Mouse (Mus musculus) G1E (cell line): ENCODE measurements at regions not wholly inside any gene's neighbourhood (a gene's known extent, or its start where the extent isn't known, plus 50 kb on each side); places are given as distances from the start of the nearest gene placed in this dataset.

Experiments used
- ATAC-seq: 2 replicates; pipeline ENCODE4 v1.8.0; 2016; ENCODE audit warnings: mild to moderate bottlenecking; ENCODE audit not compliant: insufficient number of reproducible peaks, poor library complexity, low FRiP score, severe bottlenecking; ENCODE audit errors: extremely low read depth
- DNase-seq: peaks from one replicate; pipeline ENCODE4 v3.0.0; 2012; ENCODE audit warnings: low spot score
- H3K27me3 ChIP-seq: 2 replicates; pipeline ENCODE4 v1.6.1; 2012; ENCODE audit warnings: mild to moderate bottlenecking, low read length, inconsistent platforms; ENCODE audit not compliant: insufficient read depth
- H3K36me3 ChIP-seq: replicated peaks from 2 replicates; pipeline ENCODE3; 2012; ENCODE audit warnings: mild to moderate bottlenecking, inconsistent platforms
- H3K4me1 ChIP-seq: 2 replicates; pipeline ENCODE4 v1.6.1; 2012; ENCODE audit warnings: low read depth, low read length, inconsistent platforms, mixed read lengths; ENCODE audit not compliant: insufficient read depth
- H3K4me3 ChIP-seq: 2 replicates; pipeline ENCODE4 v1.5.1; 2012; ENCODE audit warnings: low read depth, mild to moderate bottlenecking, inconsistent platforms, low read length, moderate library complexity, mixed read lengths
- H3K9me3 ChIP-seq: replicated peaks from 2 replicates; pipeline ENCODE4 v1.6.1; 2012; ENCODE audit warnings: inconsistent platforms
- CTCF ChIP-seq: IDR thresholded peaks from 2 replicates; pipeline ENCODE4 v1.5.1; 2012; ENCODE audit warnings: low read depth, low read length, inconsistent platforms, mixed read lengths
- GATA1 ChIP-seq: IDR thresholded peaks from 2 replicates; pipeline ENCODE4 v1.6.1; 2012; ENCODE audit warnings: borderline replicate concordance, low read length, inconsistent platforms, mixed read lengths
- GATA2 ChIP-seq: IDR thresholded peaks from 2 replicates; pipeline ENCODE4 v1.6.1; 2012; ENCODE audit warnings: low read depth, low read length, inconsistent platforms, borderline replicate concordance
- POLR2AphosphoS5 ChIP-seq: IDR thresholded peaks from 2 replicates; pipeline ENCODE4 v1.6.1; 2012; ENCODE audit warnings: low read depth, low read length, inconsistent platforms; ENCODE audit not compliant: insufficient replicate concordance
- TAL1 ChIP-seq: conservative IDR thresholded peaks from 2 replicates; pipeline ENCODE4 v1.6.1; 2012; ENCODE audit warnings: low read depth, low read length, inconsistent platforms, mixed read lengths

GRCm38 (mm10) chr14:114839340-114839903 lies 252.6 kb upstream of the Gpc5 start:
- no peaks in the 10 kb centered on the region for H3K36me3 ChIP-seq
- H3K9me3 ChIP-seq: peaks cover 10% of the 10 kb centered on the region
- DNase-seq (no peak), ATAC-seq (no peak)
- no peaks in the 10 kb centered on the region for H3K4me1 ChIP-seq
- H3K4me3 ChIP-seq: no peak overlapping the region
- TF ChIP-seq GATA2 (no peak), GATA1 (no peak), POLR2AphosphoS5 (no peak), CTCF (no peak), TAL1 (no peak)
- no peaks in the 10 kb centered on the region for H3K27me3 ChIP-seq

GRCm38 (mm10) chr14:114840766-114841165 lies 251.2 kb upstream of the Gpc5 start:
- Histone ChIP-seq H3K4me1 (no peaks in the 10 kb centered on the region), H3K9me3 (peaks cover 10% of the 10 kb centered on the region), H3K27me3 (no peaks in the 10 kb centered on the region), H3K4me3 (no peak overlapping the region), H3K36me3 (no peaks in the 10 kb centered on the region)
- ATAC-seq (no peak), DNase-seq (no peak)
- TF ChIP-seq GATA2: no peak
- no peak for TF ChIP-seq GATA1
- TF ChIP-seq POLR2AphosphoS5: no peak
- no peak for TF ChIP-seq CTCF
- no peak for TF ChIP-seq TAL1

GRCm38 (mm10) chr14:114841552-114841951 lies 250.5 kb upstream of the Gpc5 start:
- Histone ChIP-seq H3K27me3 (no peaks in the 10 kb centered on the region), H3K4me1 (no peaks in the 10 kb centered on the region), H3K9me3 (peaks cover 9% of the 10 kb centered on the region), H3K36me3 (no peaks in the 10 kb centered on the region), H3K4me3 (no peak overlapping the region)
- no peak for TF ChIP-seq GATA2
- TF ChIP-seq GATA1: no peak
- TF ChIP-seq CTCF: no peak
- TF ChIP-seq TAL1: no peak
- TF ChIP-seq POLR2AphosphoS5: no peak
- DNase-seq (no peak), ATAC-seq (no peak)

- Histone ChIP-seq H3K4me1 (no peaks in the 10 kb centered on the region), H3K9me3 (peaks cover 6% of the 10 kb centered on the region), H3K36me3 (no peaks in the 10 kb centered on the region), H3K27me3 (no peaks in the 10 kb centered on the region), H3K4me3 (no peak overlapping the region)
- DNase-seq (no peak), ATAC-seq (no peak)
- TF ChIP-seq CTCF: no peak
- TF ChIP-seq POLR2AphosphoS5: no peak
- no peak for TF ChIP-seq GATA1
- no peak for TF ChIP-seq GATA2
Measured at GRCm38 (mm10) chr14:114842327-114842726, 249.7 kb upstream of the Gpc5 start.

- no peaks in the 10 kb centered on the region for H3K4me1 ChIP-seq
- ATAC-seq: no peak
- DNase-seq: no peak
- no peaks in the 10 kb centered on the region for H3K27me3 ChIP-seq
- TF ChIP-seq GATA1: no peak
- no peak for TF ChIP-seq TAL1
- TF ChIP-seq POLR2AphosphoS5: no peak
- TF ChIP-seq CTCF: no peak
- no peak for TF ChIP-seq GATA2
- no peaks in the 10 kb centered on the region for H3K36me3 ChIP-seq
- no peak overlapping the region; the same call in 1 of the 2 replicates for H3K4me3 ChIP-seq
- H3K9me3 ChIP-seq: peaks cover 6% of the 10 kb centered on the region
Measured at GRCm38 (mm10) chr14:114843105-114843743, 248.8 kb upstream of the Gpc5 start.

GRCm38 (mm10) chr14:114854324-114855054 lies 237.5 kb upstream of the Gpc5 start:
- H3K27me3 ChIP-seq: no peaks in the 10 kb centered on the region
- H3K9me3 ChIP-seq: peaks cover 2% of the 10 kb centered on the region; the same call in 1 of the 2 replicates
- no peak overlapping the region for H3K4me3 ChIP-seq
- DNase-seq: peak; percentile 11
- peak; percentile 67 for ATAC-seq
- no peaks in the 10 kb centered on the region for H3K4me1 ChIP-seq
- no peaks in the 10 kb centered on the region for H3K36me3 ChIP-seq
- TF ChIP-seq GATA2: no peak
- TF ChIP-seq CTCF: peak; percentile 36; the same call in 1 of the 2 replicates
- TF ChIP-seq POLR2AphosphoS5: no peak
- no peak for TF ChIP-seq GATA1
- no peak for TF ChIP-seq TAL1
